ENCODE assay signal across 14 mouse cellular contexts in genomic region chr2:13011973-13012372, GRCm38 (mm10). TPM values are rescaled to one million over a fixed set of nuclear protein-coding genes. Genes with fewer than 3 reads are reported as not detected.
DNase-seq lines count a peak whose midpoint lies in the region; ATAC-seq and TF ChIP-seq lines count a peak whose summit lies in the region.
"Had no signal": no experiment of that assay in that cellular context is flagged by ENCODE, and none has a peak within 500 bp of the region (broad histone marks: within the 10 kb centered on the region; RNA-seq: fewer than 3 reads in every experiment).

No protein-coding gene starts in this region.

- H3K9me3 ChIP-seq in heart, embryonic 15.5 days (replicated peaks), result no peaks in the 10 kb centered on the region
- no peaks in the 10 kb centered on the region for H3K9me3 ChIP-seq in embryonic facial prominence, embryonic 12.5 days
- H3K9me3 ChIP-seq in hindbrain, embryonic 14.5 days (ENCODE audit: control insufficient read depth, low read length), result no peaks in the 10 kb centered on the region
- no peaks in the 10 kb centered on the region for H3K9me3 ChIP-seq in midbrain, postnatal 0 days (ENCODE audit: low read length)

- H3K4me3 ChIP-seq in heart, embryonic 15.5 days, result no peak overlapping the region
- H3K4me3 ChIP-seq in embryonic facial prominence, embryonic 12.5 days, result peak overlapping the region; percentile 59
- peak overlapping the region; percentile 63 for H3K4me3 ChIP-seq in hindbrain, embryonic 14.5 days (replicated peaks; ENCODE audit: low read length)
- peak overlapping the region; percentile 53; the same call in 1 of the 2 replicates for H3K4me3 ChIP-seq in midbrain, postnatal 0 days (ENCODE audit: low read depth, low read length)

- intact Hi-C loops in heart, postnatal 25 days (cut with DNase I), result no loop called here
- intact Hi-C loops in left cerebral cortex, postnatal 4 days (cut with DNase I), result loop anchor here (5.0 to 10.0 kb wide), 2 partner anchors 225 to 557 kb away; no protein-coding TSS in a partner anchor

- peaks cover 30% of the 10 kb centered on the region for H3K4me1 ChIP-seq in heart, embryonic 15.5 days (replicated peaks)
- peaks cover 17% of the 10 kb centered on the region for H3K4me1 ChIP-seq in embryonic facial prominence, embryonic 12.5 days
- H3K4me1 ChIP-seq in hindbrain, embryonic 14.5 days (replicated peaks; ENCODE audit: control insufficient read depth, insufficient read depth, low read length), result peaks cover 15% of the 10 kb centered on the region
- no peaks in the 10 kb centered on the region for H3K4me1 ChIP-seq in midbrain, postnatal 0 days (ENCODE audit: insufficient read depth, low read length)

- ATAC-seq in heart, embryonic 15.5 days (replicated peaks; ENCODE audit: insufficient number of reproducible peaks, insufficient read depth, low FRiP score, low read depth), result no peak
- no peak for ATAC-seq in embryonic facial prominence, embryonic 12.5 days (ENCODE audit: insufficient number of reproducible peaks, insufficient read depth, low FRiP score, low TSS enrichment)
- no peak for ATAC-seq in hindbrain, embryonic 14.5 days (ENCODE audit: low FRiP score)
- no peak for ATAC-seq in midbrain, postnatal 0 days (ENCODE audit: low FRiP score)
- ATAC-seq: intestine, postnatal 0 days; Patski had no signal

- no peak overlapping the region for H3K9ac ChIP-seq in heart, embryonic 15.5 days
- no peak overlapping the region for H3K9ac ChIP-seq in embryonic facial prominence, embryonic 12.5 days
- H3K9ac ChIP-seq in hindbrain, embryonic 14.5 days, result peak overlapping the region; percentile 70; the same call in 1 of the 2 replicates
- no peak overlapping the region for H3K9ac ChIP-seq in midbrain, postnatal 0 days (replicated peaks; ENCODE audit: low read length, poor library complexity, severe bottlenecking)

- DNase-seq in heart, postnatal 25 days (ENCODE audit: low spot score), result no peak
- no peak for DNase-seq in hindbrain, embryonic 14.5 days (ENCODE audit: low spot score)
- DNase-seq in midbrain, postnatal 0 days (ENCODE audit: low spot score), result no peak
- DNase-seq in right cerebral cortex, postnatal 10 days (ENCODE audit: low spot score in 2 of 2), result no peak
- no peak for DNase-seq in left cerebral cortex, postnatal 4 days
- DNase-seq in T-cell, adult 2 months (ENCODE audit: low spot score), result no peak
- DNase-seq: lung, adult 2 months had no signal

- H3K27me3 ChIP-seq in heart, embryonic 15.5 days, result peaks cover 32% of the 10 kb centered on the region
- H3K27me3 ChIP-seq in embryonic facial prominence, embryonic 12.5 days, result peaks cover 48% of the 10 kb centered on the region
- H3K27me3 ChIP-seq in hindbrain, embryonic 14.5 days (ENCODE audit: control insufficient read depth, insufficient read depth, low read length), result peaks cover 44% of the 10 kb centered on the region
- peaks cover 34% of the 10 kb centered on the region for H3K27me3 ChIP-seq in midbrain, postnatal 0 days (ENCODE audit: insufficient read depth, low read length)

- peak overlapping the region; percentile 100 for H3K4me2 ChIP-seq in heart, embryonic 15.5 days
- peak overlapping the region; percentile 99 for H3K4me2 ChIP-seq in embryonic facial prominence, embryonic 12.5 days (replicated peaks)
- peak overlapping the region; percentile 98 for H3K4me2 ChIP-seq in hindbrain, embryonic 14.5 days (replicated peaks)
- peak overlapping the region; percentile 100 for H3K4me2 ChIP-seq in midbrain, postnatal 0 days (ENCODE audit: low read depth, low read length, poor library complexity, severe bottlenecking)

- H3K27ac ChIP-seq in heart, embryonic 15.5 days, result no peak overlapping the region
- H3K27ac ChIP-seq in embryonic facial prominence, embryonic 12.5 days, result no peak overlapping the region
- peak overlapping the region; percentile 47 for H3K27ac ChIP-seq in hindbrain, embryonic 14.5 days
- no peak overlapping the region for H3K27ac ChIP-seq in midbrain, postnatal 0 days (ENCODE audit: low read depth, low read length)
- H3K27ac ChIP-seq: gastrocnemius, adult 2 months had no signal

- no peak for TF ChIP-seq CTCF in midbrain, postnatal 0 days (IDR thresholded peaks at IDR 0.05)

- 60% methylated on average over 3 of the region's 3 CpGs for WGBS in heart, embryonic 15.5 days
- 21% methylated on average over 3 of the region's 3 CpGs for WGBS in embryonic facial prominence, embryonic 12.5 days
- WGBS in hindbrain, embryonic 14.5 days, result 34% methylated on average over 3 of the region's 3 CpGs
- WGBS in midbrain, postnatal 0 days, result 45% methylated on average over 3 of the region's 3 CpGs

- H3K36me3 ChIP-seq in heart, embryonic 15.5 days, result no peaks in the 10 kb centered on the region
- no peaks in the 10 kb centered on the region for H3K36me3 ChIP-seq in embryonic facial prominence, embryonic 12.5 days
- H3K36me3 ChIP-seq in hindbrain, embryonic 14.5 days (replicated peaks; ENCODE audit: control insufficient read depth, insufficient read depth), result no peaks in the 10 kb centered on the region
- H3K36me3 ChIP-seq in midbrain, postnatal 0 days (ENCODE audit: insufficient read depth, low read length), result no peaks in the 10 kb centered on the region

RNA-seq across cellular contexts. Expression of gene C1ql3, which starts 0.4 kb away (rescaled TPM):
- 0.58 and 0.89 TPM in 2 replicates for polyA plus RNA-seq in heart, embryonic 15.5 days (2015; fragmentation: Nextera tagmentation; extraction: Ambion mirVana)
- under 1 TPM in 1 of 2 experiments, not detected in 1; 0.11 TPM for total RNA-seq in heart, postnatal 25 days (2021)
- 1.2 and 1.3 TPM in 2 replicates for polyA plus RNA-seq in embryonic facial prominence, embryonic 12.5 days (2016; fragmentation: Nextera tagmentation; extraction: Ambion mirVana)
- 7.5 and 7.9 TPM in 2 replicates for polyA plus RNA-seq in hindbrain, embryonic 14.5 days (2014; fragmentation: Nextera tagmentation; extraction: Ambion mirVana)
- total RNA-seq in midbrain, postnatal 0 days (2014; rRNA removed), result 12.5 and 13.2 TPM in 2 replicates
- 2.4 and 3.0 TPM in 2 replicates for polyA plus RNA-seq in midbrain, postnatal 0 days (2015; fragmentation: Nextera tagmentation; extraction: Ambion mirVana)
- total RNA-seq in left cerebral cortex, postnatal 4 days (2021), result 10 to 100 TPM; 20.3 to 25.0 TPM
- total RNA-seq: common myeloid progenitor, adult 5-6 weeks had no signal
- polyA plus RNA-seq: C2C12 had no signal
